Mouse (Mus musculus): ENCODE data around the gene Sf3a1.
A peak's percentile ranks its signal among the peaks of the same experiment; 100 is the strongest.
"Not testable (repeated sequence)": the region's sequence is repeated elsewhere in the genome, so short reads cannot be mapped to it uniquely, and the experiment has no call there.

The Sf3a1 gene

GRCm38 (mm10) chr11:4138964-4139363 lies 21.2 kb upstream of the Sf3a1 start:
- no peak for DNase-seq

DNA sequence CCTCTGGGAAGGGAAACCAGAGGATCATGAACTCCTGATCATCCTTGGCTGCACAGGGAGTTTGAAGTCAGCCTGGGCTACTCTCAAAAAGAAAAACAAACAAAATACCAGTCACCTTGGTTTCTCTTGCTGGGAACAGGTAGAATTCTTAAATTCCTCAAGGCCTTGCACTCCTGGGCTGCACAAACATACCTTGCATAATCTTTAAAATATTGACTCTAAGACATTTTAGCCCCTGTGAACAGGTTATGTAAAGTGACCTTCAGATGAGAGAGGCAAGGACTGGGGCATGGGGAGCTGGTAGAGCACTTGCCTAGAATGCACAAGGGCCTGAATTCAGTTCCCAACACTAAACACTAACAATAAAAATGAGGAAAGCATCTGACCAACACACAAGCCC lies 18.6 kb upstream of the Sf3a1 start:
- no peak for DNase-seq

GRCm38 (mm10) chr11:4142352-4142751 lies 17.8 kb upstream of the Sf3a1 start:
- DNase-seq = no peak

GRCm38 (mm10) chr11:4143281-4144062 lies 16.7 kb upstream of the Sf3a1 start:
- no peak for DNase-seq

- no peak for DNase-seq
These were observed 13.8 kb upstream of the Sf3a1 start for GRCm38 (mm10) chr11:4146381-4146780.

DNA sequence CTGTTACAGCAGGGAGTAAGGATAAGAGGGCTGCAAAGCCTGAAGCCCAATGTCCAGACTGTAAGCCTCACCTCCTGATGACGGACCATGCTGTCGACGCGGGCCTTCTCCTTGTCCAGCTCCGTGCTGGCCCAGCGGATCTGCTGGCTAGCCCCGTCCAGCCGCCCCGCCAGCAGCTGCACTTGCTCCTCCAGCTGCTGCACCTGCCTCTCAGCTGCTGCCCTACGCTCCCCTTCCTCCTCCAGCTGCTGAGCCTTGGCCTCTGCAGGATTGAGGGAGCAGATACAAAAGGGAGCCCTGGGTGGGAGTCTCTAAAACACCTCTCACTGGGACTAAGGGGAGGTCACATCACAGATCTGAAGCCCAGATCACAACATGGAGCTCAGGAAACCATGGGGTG lies 13.1 kb upstream of the Sf3a1 start:
- no peak for DNase-seq

DNA sequence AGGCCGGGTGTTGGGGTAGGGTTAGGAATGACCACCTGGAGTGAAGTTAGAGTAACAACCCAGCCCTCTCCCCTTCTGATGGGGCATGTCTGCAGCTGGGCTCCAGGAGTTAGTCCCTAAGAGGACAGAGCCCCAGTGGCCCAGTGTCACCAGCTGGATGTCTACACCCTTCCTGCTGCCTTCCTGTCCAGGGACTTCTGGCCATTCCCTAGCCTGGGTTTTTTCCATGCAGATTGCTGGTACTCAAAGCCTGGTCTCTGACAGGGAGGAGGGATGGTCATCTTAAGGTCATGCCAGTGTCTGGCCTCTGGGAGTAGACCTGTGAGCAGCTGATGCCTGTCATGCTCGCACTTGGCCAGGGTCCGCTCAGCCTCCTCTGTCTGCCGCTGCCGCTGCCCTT lies 12.0 kb upstream of the Sf3a1 start:
- peak; percentile 36 for DNase-seq

GRCm38 (mm10) chr11:4148536-4149156 lies 11.5 kb upstream of the Sf3a1 start:
- no peak for DNase-seq

DNA sequence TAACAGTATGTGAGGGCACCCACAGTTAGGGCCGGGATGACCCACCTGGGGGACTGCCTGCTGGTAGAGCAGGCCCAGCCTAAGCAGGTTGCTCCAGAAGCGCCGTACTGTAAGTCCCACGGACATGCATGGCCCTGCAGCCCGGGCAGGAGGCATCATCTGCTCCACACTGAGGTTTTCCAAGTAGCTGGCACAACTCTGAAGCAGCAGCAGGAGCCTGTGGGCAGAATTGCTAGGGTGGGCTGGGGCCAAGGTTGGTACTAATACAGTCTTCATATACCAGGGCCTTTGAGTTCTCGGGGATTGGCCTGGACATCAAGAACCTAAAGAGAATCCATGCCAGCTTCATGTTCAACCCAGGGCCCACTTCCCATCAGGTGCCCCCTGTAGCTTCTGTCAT lies 10.3 kb upstream of the Sf3a1 start:
- DNase-seq = no peak

DNA sequence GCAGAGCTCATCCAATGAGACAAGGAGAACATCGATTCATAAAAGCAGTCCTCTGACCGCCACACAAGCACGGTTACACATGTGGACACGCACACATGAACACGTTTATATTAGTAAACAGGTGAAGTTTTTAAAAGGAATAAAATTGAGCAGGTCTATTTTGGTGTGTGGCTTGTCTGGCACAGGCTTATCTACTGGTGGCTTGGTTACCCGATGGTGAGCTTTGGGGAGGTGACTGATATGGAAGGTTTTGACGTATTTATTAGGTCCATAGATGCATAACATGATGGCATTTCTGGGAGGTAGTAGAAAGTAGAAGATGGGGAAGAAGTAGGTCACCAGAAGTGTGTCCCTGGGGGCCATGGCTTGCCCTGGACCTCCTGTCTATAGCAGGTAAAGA lies 6.5 kb upstream of the Sf3a1 start:
- no peak for DNase-seq

DNA sequence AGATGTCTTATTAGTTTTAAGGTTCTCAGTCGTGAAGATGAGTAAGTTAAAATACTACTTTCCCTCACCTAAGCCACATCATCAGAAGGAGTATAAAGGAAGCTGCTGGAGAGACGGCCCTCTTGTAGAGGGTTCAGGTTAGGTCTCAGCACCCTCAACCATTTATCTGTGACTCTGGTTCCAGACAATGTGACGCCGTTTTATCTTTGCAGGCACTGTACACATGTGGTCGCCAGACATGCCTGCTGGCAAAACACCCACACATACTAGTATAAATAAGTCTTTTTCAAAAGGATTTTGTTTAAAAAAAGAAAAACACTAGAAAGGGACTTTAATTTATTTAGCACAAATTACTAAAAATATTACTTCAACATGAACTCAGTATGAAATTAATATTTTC lies 4.5 kb upstream of the Sf3a1 start:
- DNase-seq = no peak

- DNase-seq = no peak
These were observed 1.5 kb upstream of the Sf3a1 start for GRCm38 (mm10) chr11:4158676-4159075.

DNA sequence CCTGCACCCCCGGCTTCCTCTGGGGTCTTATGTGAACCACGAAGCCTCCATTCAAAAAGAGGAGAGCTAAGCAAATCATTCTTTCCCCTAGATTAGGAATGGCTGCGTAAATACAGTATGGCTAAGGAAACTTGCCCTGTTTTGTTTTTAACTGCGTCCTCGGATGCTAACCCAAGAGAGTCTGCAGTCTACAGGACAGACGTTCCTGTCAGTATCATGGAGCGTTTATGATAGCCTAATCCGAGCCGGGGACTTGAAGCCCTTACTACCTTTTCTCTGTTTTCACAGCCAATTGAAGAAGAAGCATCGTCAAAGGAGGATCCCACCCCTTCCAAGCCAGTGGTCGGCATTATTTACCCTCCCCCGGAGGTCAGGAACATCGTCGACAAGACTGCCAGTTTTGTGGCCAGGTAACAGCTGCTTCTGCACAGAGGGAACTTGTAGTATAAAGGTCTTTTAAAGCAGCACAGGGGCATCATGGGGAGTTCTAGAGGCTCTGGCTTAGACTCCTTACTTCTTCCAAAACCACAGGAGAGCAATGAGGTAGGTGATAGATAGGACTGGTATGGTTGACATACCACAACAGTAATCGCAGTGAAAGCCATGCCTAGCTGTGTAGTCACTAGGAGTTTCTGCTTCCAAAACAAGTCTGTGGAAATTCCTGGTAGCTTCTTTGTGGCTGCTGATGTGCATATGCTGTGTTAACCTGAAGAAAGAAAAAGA lies 769 bp downstream of the Sf3a1 start:
- no peak for DNase-seq

DNA sequence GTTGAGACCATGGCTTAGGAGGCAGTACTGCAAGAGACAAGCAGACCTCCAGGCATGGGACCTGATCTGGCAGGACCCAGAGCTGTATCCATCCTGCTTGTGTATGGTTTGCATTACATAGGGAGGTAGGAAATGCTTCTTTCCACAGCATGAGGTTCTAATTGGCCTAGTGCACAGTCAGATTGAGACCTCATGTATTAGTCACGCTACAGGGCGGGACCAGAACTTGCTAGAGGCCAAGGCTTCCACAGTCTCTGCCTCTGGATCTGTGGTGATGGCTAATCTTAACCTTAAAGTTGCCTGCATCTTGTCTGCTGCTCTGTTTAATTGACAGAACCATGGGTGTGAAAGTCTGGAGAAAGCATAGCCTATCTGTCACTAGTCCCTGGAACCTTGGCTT lies 4.6 kb downstream of the Sf3a1 start:
- no peak for DNase-seq

GRCm38 (mm10) chr11:4166467-4167090 lies 6.4 kb downstream of the Sf3a1 start:
- no peak for DNase-seq

DNA sequence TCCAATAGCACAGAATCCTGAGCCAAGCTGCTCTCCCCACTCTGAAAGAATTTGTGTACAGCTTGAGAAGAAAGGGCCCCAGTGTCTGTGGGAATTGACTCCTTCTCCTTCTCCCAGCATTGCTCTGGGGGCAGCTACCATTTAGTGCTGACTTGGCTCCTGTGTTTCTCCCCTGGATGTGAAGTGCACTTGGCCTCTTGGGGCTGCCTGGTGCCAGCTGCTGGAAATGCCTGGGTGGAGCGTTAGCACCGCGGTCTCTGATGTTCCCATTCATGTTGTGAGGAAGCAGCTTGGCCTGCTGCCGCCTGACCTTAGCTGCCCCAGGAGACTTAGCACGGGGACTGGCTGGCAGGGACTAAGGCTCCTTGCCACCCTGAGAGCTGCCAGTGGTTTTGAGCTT lies 14.4 kb downstream of the Sf3a1 start:
- DNase-seq = peak; percentile 45

- DNase-seq = no peak
These were observed 17.6 kb downstream of the Sf3a1 start for GRCm38 (mm10) chr11:4177716-4178115.

GRCm38 (mm10) chr11:4182061-4182460 lies 21.9 kb downstream of the Sf3a1 start:
- DNase-seq = no peak

DNA sequence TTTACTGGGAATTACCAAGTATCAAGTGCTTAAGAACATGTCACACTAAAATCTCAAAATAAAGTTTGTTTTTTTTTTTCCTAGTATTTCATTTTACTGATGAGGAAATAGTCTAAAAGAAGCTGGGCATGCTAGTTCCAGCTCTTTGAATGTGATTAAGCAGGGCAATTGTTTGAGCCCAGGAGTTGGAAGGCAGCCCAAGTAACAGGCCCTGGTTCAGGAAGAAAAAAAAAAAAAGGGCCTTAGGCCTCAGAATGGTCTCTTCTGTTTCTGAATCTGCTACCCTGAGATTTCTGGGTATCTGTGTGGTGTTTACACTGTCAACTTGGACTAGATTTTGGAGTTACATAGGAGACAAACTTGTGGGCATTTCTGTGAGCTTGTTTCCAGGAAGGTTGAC lies 23.4 kb downstream of the Sf3a1 start:
- no peak for DNase-seq

DNA sequence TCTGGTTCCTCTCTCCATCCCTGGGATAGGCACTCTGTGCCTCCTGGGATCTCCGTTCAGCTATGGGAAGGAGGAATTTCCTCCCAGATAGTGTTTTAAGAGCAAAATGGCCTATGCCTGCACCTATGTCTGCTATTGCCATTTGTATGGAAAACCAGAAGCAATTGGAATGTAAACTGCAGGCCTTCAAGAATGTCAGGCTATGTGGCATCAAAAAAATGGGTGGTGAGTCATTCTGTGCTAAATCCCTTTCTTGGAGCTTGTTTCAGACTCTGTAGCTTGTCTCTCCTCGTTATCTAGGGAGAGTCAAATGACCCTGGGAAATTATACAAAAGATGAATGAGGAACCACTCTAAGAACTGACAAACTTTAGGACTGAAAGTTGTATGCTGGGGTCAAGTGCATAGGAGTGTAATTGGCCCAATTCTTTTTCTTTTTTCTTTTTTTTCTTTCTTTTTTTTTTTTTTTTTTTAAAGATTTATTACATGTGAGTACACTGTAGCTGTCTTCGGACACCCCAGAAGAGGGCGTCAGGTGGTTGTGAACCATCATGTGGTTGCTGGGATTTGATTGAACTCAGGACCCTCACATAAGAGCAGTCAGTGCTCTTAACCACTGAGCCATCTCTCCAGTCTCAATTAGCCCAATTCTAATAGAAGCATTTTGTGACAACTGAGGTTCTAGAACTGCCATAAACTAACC lies 24.3 kb downstream of the Sf3a1 start:
- DNase-seq = no peak

DNA sequence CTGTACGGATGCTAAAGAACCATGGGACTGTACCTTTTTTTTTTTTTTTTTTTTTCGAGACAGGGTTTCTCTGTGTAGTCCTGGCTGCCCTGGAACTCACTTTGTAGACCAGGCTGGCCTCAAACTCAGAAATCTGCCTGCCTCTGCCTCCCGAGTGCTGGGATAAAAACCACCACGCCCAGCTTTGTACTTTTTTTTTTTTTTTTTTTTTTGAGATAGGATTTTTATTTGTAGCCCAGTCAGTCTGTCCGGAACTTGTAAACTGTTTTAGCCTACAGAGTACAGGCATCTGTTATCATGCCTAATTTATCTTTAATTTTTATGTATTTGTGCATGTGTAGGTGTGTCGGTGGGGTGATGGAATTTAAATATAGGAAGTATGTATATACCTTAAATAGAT lies 25.3 kb downstream of the Sf3a1 start:
- not testable (repeated sequence) for DNase-seq

DNA sequence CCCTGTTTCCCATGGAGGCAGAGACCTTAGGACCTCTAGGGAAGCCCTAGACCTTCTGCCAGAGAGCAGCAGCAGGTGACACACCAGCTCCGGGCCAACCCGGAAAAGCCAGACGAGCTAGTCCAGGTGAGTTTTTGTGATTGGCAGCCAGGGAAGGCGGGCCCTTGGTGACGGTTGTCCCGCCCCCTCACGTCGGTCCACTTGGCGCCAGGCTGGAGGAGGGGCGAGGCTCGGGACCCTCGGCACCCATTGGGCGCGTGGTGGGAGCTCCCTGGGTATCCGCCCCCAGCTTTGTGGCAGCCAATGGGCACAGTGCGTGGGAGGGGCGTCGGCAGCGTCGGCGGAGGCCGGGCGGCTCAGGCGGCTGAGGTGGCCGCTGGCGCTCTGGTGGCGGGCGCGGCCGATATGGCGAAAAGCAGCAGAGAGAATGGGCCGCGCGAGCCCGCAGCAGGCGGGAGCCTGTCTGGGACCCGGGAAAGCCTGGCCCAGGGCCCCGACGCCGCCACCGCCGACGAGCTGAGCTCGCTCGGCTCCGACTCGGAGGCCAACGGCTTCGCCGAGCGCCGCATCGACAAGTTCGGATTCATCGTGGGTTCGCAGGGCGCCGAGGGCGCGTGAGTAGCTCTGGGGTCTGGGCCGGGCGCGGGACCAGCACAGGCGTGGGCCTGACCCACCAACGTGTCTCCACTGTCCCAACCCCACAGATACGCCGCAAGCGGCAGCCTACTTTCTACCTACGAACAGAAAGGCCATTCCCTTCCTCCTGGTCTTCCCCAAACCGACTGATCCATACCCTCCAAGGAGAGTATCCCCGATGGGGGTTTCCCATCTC lies 26.6 kb downstream of the Sf3a1 start, which contains the start of gene Tbc1d10a:
Tbc1d10a (plus strand) TSS at position 304 of the 832 bp plus-strand sequence.
- peak; percentile 98 for DNase-seq

All from kidney, adult 18-20 months (tissue).